26 mouse cellular contexts compared by ENCODE assay signal in the genomic region with DNA sequence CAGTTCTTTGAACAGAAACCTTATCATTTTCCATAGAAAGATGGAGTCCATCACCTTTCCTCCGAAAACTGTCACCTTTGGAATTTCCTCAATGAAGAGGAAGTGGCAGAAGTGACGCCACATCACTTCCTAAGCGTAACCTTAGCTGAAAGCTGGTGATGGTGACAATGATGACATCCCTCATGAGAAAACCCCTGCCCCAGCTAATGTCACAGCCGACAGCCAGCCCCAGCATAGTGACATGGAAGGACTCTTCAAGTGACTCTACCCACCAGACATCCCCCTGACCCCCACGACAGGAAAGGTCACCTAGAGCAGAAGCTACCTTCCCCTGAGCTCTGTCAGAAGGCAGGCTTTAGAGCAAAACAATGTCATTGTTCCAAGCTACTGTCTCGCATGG. TPM values are rescaled to one million over a fixed set of nuclear protein-coding genes. Genes with fewer than 3 reads are reported as not detected.
DNase-seq lines count a peak whose midpoint lies in the region; ATAC-seq lines count a peak whose summit lies in the region.
"Had no signal": no experiment of that assay in that cellular context is flagged by ENCODE, and none has a peak within 500 bp of the region (broad histone marks: within the 10 kb centered on the region; RNA-seq: fewer than 3 reads in every experiment).

No protein-coding gene starts in this region.

- H3K27me3 ChIP-seq in heart, embryonic 14.5 days (ENCODE audit: control insufficient read depth, insufficient read depth, low read length) = no peaks in the 10 kb centered on the region
- peaks cover 26% of the 10 kb centered on the region for H3K27me3 ChIP-seq in megakaryocyte, embryonic 14.5 days (replicated peaks)
- H3K27me3 ChIP-seq: embryonic facial prominence, embryonic 12.5 days; kidney, embryonic 15.5 days; midbrain, embryonic 12.5 days; neural tube, embryonic 13.5 days had no signal

- no peak overlapping the region for H3K4me2 ChIP-seq in heart, embryonic 14.5 days (ENCODE audit: low read length)
- H3K4me2 ChIP-seq: embryonic facial prominence, embryonic 12.5 days; hindbrain, embryonic 14.5 days; kidney, embryonic 15.5 days; midbrain, embryonic 12.5 days; neural tube, embryonic 13.5 days had no signal

- no peak for DNase-seq in heart, adult 18-20 months
- no peak for DNase-seq in layer of hippocampus, postnatal 10 days (ENCODE audit: low spot score in 2 of 2)
- no peak for DNase-seq in frontal cortex, postnatal 25 days (ENCODE audit: low spot score in 2 of 2)
- DNase-seq: adrenal gland, postnatal 10 days; cerebellum, adult 9-10 months; cerebellum, postnatal 36 days; embryo, embryonic 11 days; gastrocnemius, postnatal 25 days; kidney, adult 18-20 months; kidney, postnatal 25 days; left cerebral cortex, postnatal 4 days; lung, adult 18-20 months; right cerebral cortex, postnatal 4 days had no signal

- no peaks in the 10 kb centered on the region for H3K9me3 ChIP-seq in heart, embryonic 14.5 days (ENCODE audit: control insufficient read depth, low read length)
- no peaks in the 10 kb centered on the region for H3K9me3 ChIP-seq in megakaryocyte, embryonic 14.5 days
- H3K9me3 ChIP-seq: embryonic facial prominence, embryonic 12.5 days; G1E; kidney, embryonic 15.5 days; midbrain, embryonic 12.5 days; neural tube, embryonic 13.5 days had no signal

- no peak for ATAC-seq in heart, embryonic 14.5 days (ENCODE audit: insufficient number of reproducible peaks, insufficient read depth, low FRiP score, low read depth)
- no peak for ATAC-seq in megakaryocyte, adult 5-6 weeks (ENCODE audit: poor library complexity, severe bottlenecking)
- peak; percentile 37 for ATAC-seq in activated CD4-positive, CD25-positive, alpha-beta regulatory T cell, adult 4 months
- ATAC-seq in inflammation-experienced regulatory T-cells, adult 6 months = peak; percentile 39
- ATAC-seq: forebrain, embryonic 14.5 days; lung, postnatal 0 days had no signal

- 0 out of 4 replicates have a peak overlapping the region, but pooled peaks have one; percentile 14 to 37 for H3K27ac ChIP-seq in heart, embryonic 14.5 days (replicated peaks in 1 of 2; ENCODE audit: control insufficient read depth in 1 of 2, insufficient read depth in 1 of 2, low read depth in 2 of 2, low read length in 2 of 2)
- H3K27ac ChIP-seq: embryonic facial prominence, embryonic 12.5 days; hindbrain, embryonic 14.5 days; kidney, embryonic 15.5 days; midbrain, embryonic 12.5 days; neural tube, embryonic 13.5 days had no signal

- H3K9ac ChIP-seq in heart, embryonic 14.5 days (ENCODE audit: low read length) = no peak overlapping the region
- H3K9ac ChIP-seq: embryonic facial prominence, embryonic 12.5 days; hindbrain, embryonic 14.5 days; kidney, embryonic 15.5 days; midbrain, embryonic 12.5 days; neural tube, embryonic 13.5 days had no signal

- peaks cover 35% of the 10 kb centered on the region in 2 experiments for H3K4me1 ChIP-seq in heart, embryonic 14.5 days (ENCODE audit: control insufficient read depth in 2 of 2, insufficient read depth in 2 of 2, low read length in 2 of 2)
- H3K4me1 ChIP-seq in megakaryocyte, embryonic 14.5 days = peaks cover 92% of the 10 kb centered on the region

- no peaks in the 10 kb centered on the region for H3K36me3 ChIP-seq in heart, embryonic 14.5 days (ENCODE audit: control insufficient read depth, insufficient read depth, low read length)
- no peaks in the 10 kb centered on the region for H3K36me3 ChIP-seq in megakaryocyte, embryonic 14.5 days (replicated peaks; ENCODE audit: low read length)
- H3K36me3 ChIP-seq: embryonic facial prominence, embryonic 12.5 days; G1E; kidney, embryonic 15.5 days; midbrain, embryonic 12.5 days; neural tube, embryonic 13.5 days had no signal

- 79% methylated on average over 6 of the region's 6 CpGs for WGBS in heart, embryonic 14.5 days

- H3K4me3 ChIP-seq in heart, embryonic 14.5 days (ENCODE audit: control insufficient read depth in 1 of 2, insufficient read depth in 1 of 2, low read depth in 1 of 2, low read length in 2 of 2) = no peak overlapping the region
- H3K4me3 ChIP-seq in megakaryocyte, embryonic 14.5 days (replicated peaks) = peak overlapping the region; percentile 62
- H3K4me3 ChIP-seq: embryonic facial prominence, embryonic 12.5 days; kidney, embryonic 15.5 days; midbrain, embryonic 12.5 days; neural tube, embryonic 13.5 days had no signal

RNA-seq across cellular contexts. Expression of a gene that starts 46.1 kb away (rescaled TPM):
- polyA plus RNA-seq in heart, embryonic 14.5 days (2014; fragmentation: Nextera tagmentation; extraction: Ambion mirVana) = 6.9 and 8.4 TPM in 2 replicates
- 1 to 10 TPM; 7.5 to 8.0 TPM for total RNA-seq in heart, adult 18-20 months (2021)
- 28.6 and 53.0 TPM in 2 replicates for polyA plus RNA-seq in megakaryocyte, embryonic 14.5 days (2012; ENCODE audit: insufficient read depth, low replicate concordance)
- total RNA-seq in megakaryocyte, adult 5-6 weeks (2015) = not detected in 2 replicates
- total RNA-seq in megakaryocyte, adult 5-6 weeks (2017) = not detected in 2 replicates
- 10 to 100 TPM; 57.2 to 89.2 TPM for polyA plus RNA-seq in activated CD4-positive, CD25-positive, alpha-beta regulatory T cell, adult 4 months (2017; shearing (Covaris generic))
- polyA plus RNA-seq in inflammation-experienced regulatory T-cells, adult 6 months (2017; shearing (Covaris generic)) = 10 to 100 TPM; 13.6 to 50.0 (median 44.7) TPM
- 1 to 10 TPM; 3.1 to 3.5 TPM for total RNA-seq in layer of hippocampus, postnatal 10 days (2021)
- polyA plus RNA-seq: G1E had no signal

Comparison
In these comparisons a context has a peak if more than half of its experiments do, and no peak if none do; other contexts are left out.
1. ATAC-seq: peak in activated CD4-positive, CD25-positive, alpha-beta regulatory T cell, adult 4 months (single experiment) and inflammation-experienced regulatory T-cells, adult 6 months (single experiment); none in heart, embryonic 14.5 days (single experiment) and megakaryocyte, adult 5-6 weeks (single experiment).